Mouse (Mus musculus): Measurements from ENCODE around the gene Ikbip. TPM values are rescaled to one million over a fixed set of nuclear protein-coding genes. Genes with fewer than 3 reads are reported as not detected.

The Ikbip gene
- polyA plus RNA-seq, 1 experiment from 2014 or later: 20.6 TPM

DNA sequence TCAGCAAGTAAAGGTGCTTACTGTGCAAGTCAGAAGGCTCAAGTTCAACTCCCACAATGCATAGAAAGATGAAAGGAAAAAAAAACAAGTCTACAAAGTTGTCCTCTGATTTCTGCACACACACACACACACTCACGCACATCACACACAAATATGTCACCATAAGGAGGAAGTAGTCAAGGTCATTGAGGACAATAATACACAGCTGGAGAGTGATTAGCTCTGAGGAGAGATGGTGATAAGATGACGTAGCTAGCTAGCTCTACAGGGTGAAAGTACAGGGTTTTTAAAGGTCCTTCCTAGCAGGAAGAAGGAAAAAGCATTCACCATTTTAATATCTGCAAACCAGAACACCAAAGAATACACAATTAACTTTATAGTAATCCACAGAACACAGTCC, 44.7 kb downstream of the Ikbip start:
- no peak overlapping the region for H3K27ac ChIP-seq (ENCODE audit: low read depth, low read length)
- no peaks in the 10 kb centered on the region for H3K27me3 ChIP-seq (replicated peaks; ENCODE audit: control insufficient read depth, insufficient read depth, low read length)
- no peaks in the 10 kb centered on the region for H3K36me3 ChIP-seq (ENCODE audit: control insufficient read depth, insufficient read depth, low read length)
- 75% methylated on average over 2 of the region's 2 CpGs for WGBS
- no peak overlapping the region for H3K9ac ChIP-seq (ENCODE audit: low read depth, low read length)
- peaks cover 7% of the 10 kb centered on the region for H3K4me1 ChIP-seq (ENCODE audit: control insufficient read depth, insufficient read depth, low read depth, low read length)
- no peak overlapping the region for H3K4me2 ChIP-seq (ENCODE audit: low read length)
- no peaks in the 10 kb centered on the region for H3K9me3 ChIP-seq (ENCODE audit: control insufficient read depth, low read length)
- H3K4me3 ChIP-seq (ENCODE audit: low read length): no peak overlapping the region
- no peak for ATAC-seq

DNA sequence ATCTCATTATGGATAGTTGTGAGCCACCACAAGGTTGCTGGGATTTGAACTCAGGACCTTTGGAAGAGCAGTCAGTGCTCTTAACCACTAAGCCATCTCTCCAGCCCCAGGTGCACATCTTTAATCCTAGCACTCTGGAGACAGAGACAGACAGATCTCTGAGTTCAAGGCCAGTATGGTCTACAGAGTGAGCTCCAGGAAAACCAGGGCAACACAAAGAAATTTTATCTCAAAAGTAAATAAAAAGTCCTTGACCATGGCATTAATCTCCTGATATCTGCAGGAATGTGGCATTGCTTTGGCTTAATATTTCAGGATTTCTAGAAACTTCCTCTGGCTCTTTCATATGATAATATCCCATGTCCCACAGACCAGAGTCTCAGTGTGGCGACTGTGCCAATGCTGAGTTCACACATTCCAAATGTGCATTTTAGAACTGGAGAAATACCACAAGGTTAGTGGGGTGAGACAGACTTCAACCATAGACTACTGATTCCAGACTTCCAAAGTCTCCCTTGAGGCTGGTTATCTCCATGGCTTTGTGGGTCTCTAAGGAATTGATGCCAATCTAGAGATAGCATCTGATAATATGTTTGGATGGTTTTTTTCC, 45.9 kb downstream of the Ikbip start:
- H3K36me3 ChIP-seq (ENCODE audit: control insufficient read depth, insufficient read depth, low read length): no peaks in the 10 kb centered on the region
- H3K4me1 ChIP-seq (ENCODE audit: control insufficient read depth, insufficient read depth, low read depth, low read length): peaks cover 2% of the 10 kb centered on the region; the same call in 1 of the 2 replicates
- H3K4me2 ChIP-seq (ENCODE audit: low read length): no peak overlapping the region
- H3K27me3 ChIP-seq (replicated peaks; ENCODE audit: control insufficient read depth, insufficient read depth, low read length): no peaks in the 10 kb centered on the region
- H3K4me3 ChIP-seq (ENCODE audit: low read length): no peak overlapping the region
- WGBS: 68% methylated on average over 1 of the region's 1 CpGs
- no peaks in the 10 kb centered on the region for H3K9me3 ChIP-seq (ENCODE audit: control insufficient read depth, low read length)
- no peak for ATAC-seq
- no peak overlapping the region for H3K9ac ChIP-seq (ENCODE audit: low read depth, low read length)
- H3K27ac ChIP-seq (ENCODE audit: low read depth, low read length): no peak overlapping the region

DNA sequence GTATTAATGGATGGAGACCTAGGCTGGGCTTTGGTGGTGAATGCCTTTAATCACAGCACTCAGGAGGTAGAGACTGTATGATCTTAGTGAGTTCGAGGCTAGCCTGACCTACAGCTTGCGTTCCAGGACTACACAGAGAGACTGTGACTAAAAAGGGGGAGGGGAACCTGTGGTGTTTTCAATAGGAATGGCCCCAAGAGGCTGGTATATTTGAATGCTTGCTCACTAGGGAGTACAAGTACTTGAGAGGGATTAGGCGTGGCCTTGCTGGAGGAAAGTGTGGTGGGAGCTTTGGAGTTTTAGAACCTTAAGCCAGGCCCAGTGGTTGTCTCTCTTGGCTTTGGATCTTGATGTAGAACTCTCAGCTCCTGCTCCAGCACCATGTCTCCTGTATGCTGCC, 48.1 kb downstream of the Ikbip start:
- Histone ChIP-seq H3K4me1 (ENCODE audit: control insufficient read depth, insufficient read depth, low read depth, low read length) (no peaks in the 10 kb centered on the region), H3K4me3 (ENCODE audit: low read length) (no peak overlapping the region), H3K27ac (ENCODE audit: low read depth, low read length) (no peak overlapping the region), H3K9ac (ENCODE audit: low read depth, low read length) (no peak overlapping the region), H3K36me3 (ENCODE audit: control insufficient read depth, insufficient read depth, low read length) (no peaks in the 10 kb centered on the region), H3K9me3 (ENCODE audit: control insufficient read depth, low read length) (no peaks in the 10 kb centered on the region), H3K4me2 (ENCODE audit: low read length) (no peak overlapping the region), H3K27me3 (replicated peaks; ENCODE audit: control insufficient read depth, insufficient read depth, low read length) (no peaks in the 10 kb centered on the region)
- no peak for ATAC-seq
- WGBS: 89% methylated on average over 3 of the region's 3 CpGs

DNA sequence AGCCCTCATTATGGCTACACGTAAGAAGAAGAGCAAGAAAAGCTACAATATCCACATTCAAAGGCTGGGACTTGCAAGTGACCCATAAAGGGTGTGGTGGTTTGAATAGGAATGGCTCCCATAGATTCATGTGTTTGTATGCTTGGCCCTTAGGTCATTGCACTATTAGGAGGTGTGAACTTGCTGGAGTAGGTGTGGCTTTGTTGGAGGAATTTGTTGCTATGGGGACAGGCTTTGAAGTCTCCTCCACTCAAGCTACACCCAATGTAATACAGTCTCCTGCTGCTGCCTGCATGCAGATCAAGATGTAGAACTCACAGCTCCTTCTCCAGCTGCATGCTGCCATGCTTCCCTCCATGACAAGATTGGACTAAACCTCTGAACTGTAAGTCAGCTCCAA, 48.8 kb downstream of the Ikbip start:
- no peak overlapping the region for H3K9ac ChIP-seq (ENCODE audit: low read depth, low read length)
- WGBS: 92% methylated on average over 1 of the region's 1 CpGs
- H3K27me3 ChIP-seq (replicated peaks; ENCODE audit: control insufficient read depth, insufficient read depth, low read length): no peaks in the 10 kb centered on the region
- ATAC-seq: no peak
- no peak overlapping the region for H3K27ac ChIP-seq (ENCODE audit: low read depth, low read length)
- H3K36me3 ChIP-seq (ENCODE audit: control insufficient read depth, insufficient read depth, low read length): no peaks in the 10 kb centered on the region
- no peak overlapping the region for H3K4me3 ChIP-seq (ENCODE audit: low read length)
- no peaks in the 10 kb centered on the region for H3K4me1 ChIP-seq (ENCODE audit: control insufficient read depth, insufficient read depth, low read depth, low read length)
- H3K4me2 ChIP-seq (ENCODE audit: low read length): no peak overlapping the region
- no peaks in the 10 kb centered on the region for H3K9me3 ChIP-seq (ENCODE audit: control insufficient read depth, low read length)

DNA sequence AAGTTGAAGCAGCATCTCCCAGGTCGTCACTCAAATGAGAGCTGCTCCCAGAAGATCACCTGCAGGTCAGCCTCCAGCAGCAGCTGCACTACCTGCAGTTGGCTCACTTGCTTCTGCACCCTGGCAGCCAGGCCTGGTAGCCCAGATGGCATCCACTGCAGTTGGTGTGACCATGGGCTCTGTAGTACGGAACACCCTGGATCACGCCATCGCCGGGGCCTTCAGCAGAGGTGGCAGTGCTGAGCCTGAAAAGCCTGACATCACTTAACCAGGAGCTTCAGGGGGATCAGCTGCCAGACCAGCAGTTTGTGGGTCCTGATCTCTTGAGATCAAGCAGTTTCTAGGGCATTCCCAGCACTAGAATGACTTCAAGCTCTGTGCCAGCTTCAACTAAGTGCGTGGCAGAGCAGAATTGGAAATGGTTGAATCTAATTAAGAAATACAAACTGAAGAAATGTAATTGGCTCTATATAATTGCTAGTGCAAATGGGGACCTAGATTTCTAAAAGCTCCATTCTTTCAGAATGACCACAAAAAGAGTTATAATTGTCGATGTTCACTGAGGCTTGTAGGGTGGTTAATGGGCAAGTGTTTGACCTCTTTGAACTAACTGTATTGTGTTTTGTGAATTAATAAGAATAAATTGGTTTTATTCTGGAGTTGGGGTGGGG, 52.7 kb downstream of the Ikbip start:
- H3K4me3 ChIP-seq (ENCODE audit: low read length): no peak overlapping the region
- no peak overlapping the region for H3K27ac ChIP-seq (ENCODE audit: low read depth, low read length)
- H3K27me3 ChIP-seq (replicated peaks; ENCODE audit: control insufficient read depth, insufficient read depth, low read length): no peaks in the 10 kb centered on the region
- H3K9ac ChIP-seq (ENCODE audit: low read depth, low read length): no peak overlapping the region
- H3K4me1 ChIP-seq (ENCODE audit: control insufficient read depth, insufficient read depth, low read depth, low read length): no peaks in the 10 kb centered on the region
- H3K4me2 ChIP-seq (ENCODE audit: low read length): no peak overlapping the region
- no peaks in the 10 kb centered on the region for H3K9me3 ChIP-seq (ENCODE audit: control insufficient read depth, low read length)
- no peaks in the 10 kb centered on the region for H3K36me3 ChIP-seq (ENCODE audit: control insufficient read depth, insufficient read depth, low read length)
- 78% methylated on average over 7 of the region's 7 CpGs for WGBS
- no peak for ATAC-seq

DNA sequence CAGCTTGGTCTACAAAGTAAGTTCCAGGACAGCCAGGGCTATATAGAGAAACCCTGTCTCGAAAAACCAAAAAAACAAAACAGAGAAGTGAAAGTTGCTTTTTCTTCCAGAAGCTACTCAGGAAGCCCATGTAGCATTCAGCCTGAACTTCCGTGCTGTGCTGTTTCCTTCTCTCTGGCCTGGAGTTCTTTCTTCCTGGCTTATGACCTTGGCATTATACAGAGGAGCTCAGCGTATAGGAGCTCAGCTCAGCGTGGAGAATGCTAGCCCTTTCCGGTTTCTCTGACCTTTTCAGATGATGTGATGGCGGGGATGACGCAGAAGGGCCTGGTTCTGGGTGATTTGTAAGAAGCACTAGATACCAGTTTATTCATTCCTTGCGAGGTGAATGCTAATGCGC, 54.7 kb downstream of the Ikbip start:
- no peak overlapping the region for H3K27ac ChIP-seq (ENCODE audit: low read depth, low read length)
- no peaks in the 10 kb centered on the region for H3K36me3 ChIP-seq (ENCODE audit: control insufficient read depth, insufficient read depth, low read length)
- no peak overlapping the region for H3K4me3 ChIP-seq (ENCODE audit: low read length)
- 58% methylated on average over 9 of the region's 9 CpGs for WGBS
- H3K9me3 ChIP-seq (ENCODE audit: control insufficient read depth, low read length): no peaks in the 10 kb centered on the region
- H3K9ac ChIP-seq (ENCODE audit: low read depth, low read length): no peak overlapping the region
- no peaks in the 10 kb centered on the region for H3K4me1 ChIP-seq (ENCODE audit: control insufficient read depth, insufficient read depth, low read depth, low read length)
- no peak for ATAC-seq
- H3K27me3 ChIP-seq (replicated peaks; ENCODE audit: control insufficient read depth, insufficient read depth, low read length): no peaks in the 10 kb centered on the region
- no peak overlapping the region for H3K4me2 ChIP-seq (ENCODE audit: low read length)

DNA sequence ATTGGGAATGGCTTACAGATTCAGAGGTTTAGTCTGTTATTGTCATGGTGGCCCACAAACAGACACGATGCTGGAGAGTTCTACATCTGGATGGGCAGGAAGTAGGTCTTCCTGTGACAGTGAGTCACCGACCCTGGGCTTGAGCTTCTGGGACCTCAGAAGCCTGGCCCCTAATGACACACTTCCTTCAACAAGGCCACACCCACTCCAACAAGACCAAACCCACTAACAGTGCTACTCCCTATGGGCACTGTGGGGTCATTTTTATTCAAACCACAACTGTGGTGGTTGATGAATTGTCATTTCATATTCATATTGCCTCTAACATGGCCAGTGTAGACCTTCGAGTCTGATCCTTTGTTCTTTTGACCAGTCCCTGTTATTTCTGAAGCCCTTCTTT, 55.6 kb downstream of the Ikbip start:
- H3K36me3 ChIP-seq (ENCODE audit: control insufficient read depth, insufficient read depth, low read length): no peaks in the 10 kb centered on the region
- WGBS: 88% methylated on average over 3 of the region's 3 CpGs
- no peak for ATAC-seq
- H3K4me1 ChIP-seq (ENCODE audit: control insufficient read depth, insufficient read depth, low read depth, low read length): no peaks in the 10 kb centered on the region
- no peak overlapping the region for H3K27ac ChIP-seq (ENCODE audit: low read depth, low read length)
- no peak overlapping the region for H3K4me2 ChIP-seq (ENCODE audit: low read length)
- no peak overlapping the region for H3K9ac ChIP-seq (ENCODE audit: low read depth, low read length)
- no peaks in the 10 kb centered on the region for H3K27me3 ChIP-seq (replicated peaks; ENCODE audit: control insufficient read depth, insufficient read depth, low read length)
- H3K9me3 ChIP-seq (ENCODE audit: control insufficient read depth, low read length): no peaks in the 10 kb centered on the region
- H3K4me3 ChIP-seq (ENCODE audit: low read length): no peak overlapping the region

DNA sequence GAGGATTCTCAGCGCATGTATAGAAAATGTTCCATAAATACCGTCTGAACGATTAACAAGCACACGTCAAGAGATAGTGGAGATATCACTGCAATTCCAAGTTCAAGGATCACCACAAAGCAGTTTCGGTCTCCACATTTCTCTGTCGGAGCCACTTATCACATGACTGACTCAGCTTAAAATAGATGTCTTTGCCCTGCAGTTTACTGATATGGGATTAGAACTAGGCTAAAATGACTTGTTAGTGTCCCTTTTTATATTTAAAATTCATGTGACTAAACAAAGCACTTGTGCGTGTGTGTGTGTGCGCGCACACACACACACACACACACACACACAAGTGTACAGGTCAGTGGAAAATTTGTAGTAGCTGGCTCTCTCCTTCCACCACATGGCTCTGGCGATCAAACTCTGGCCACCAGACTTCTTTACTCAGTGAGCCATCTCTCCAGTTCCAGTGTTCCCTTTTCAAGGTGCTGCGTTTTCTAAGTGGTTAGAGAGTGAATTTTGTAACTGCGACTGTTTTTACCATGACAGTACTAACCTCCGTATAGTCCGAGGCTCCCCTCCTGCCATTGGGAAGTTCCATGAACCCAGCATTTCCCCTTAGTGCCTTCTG, 56.5 kb downstream of the Ikbip start:
- Histone ChIP-seq H3K4me1 (ENCODE audit: control insufficient read depth, insufficient read depth, low read depth, low read length) (no peaks in the 10 kb centered on the region), H3K9me3 (ENCODE audit: control insufficient read depth, low read length) (no peaks in the 10 kb centered on the region), H3K27me3 (replicated peaks; ENCODE audit: control insufficient read depth, insufficient read depth, low read length) (no peaks in the 10 kb centered on the region), H3K9ac (ENCODE audit: low read depth, low read length) (no peak overlapping the region), H3K36me3 (ENCODE audit: control insufficient read depth, insufficient read depth, low read length) (no peaks in the 10 kb centered on the region), H3K27ac (ENCODE audit: low read depth, low read length) (no peak overlapping the region), H3K4me2 (ENCODE audit: low read length) (no peak overlapping the region), H3K4me3 (ENCODE audit: low read length) (no peak overlapping the region)
- 92% methylated on average over 14 of the region's 14 CpGs for WGBS
- no peak for ATAC-seq

DNA sequence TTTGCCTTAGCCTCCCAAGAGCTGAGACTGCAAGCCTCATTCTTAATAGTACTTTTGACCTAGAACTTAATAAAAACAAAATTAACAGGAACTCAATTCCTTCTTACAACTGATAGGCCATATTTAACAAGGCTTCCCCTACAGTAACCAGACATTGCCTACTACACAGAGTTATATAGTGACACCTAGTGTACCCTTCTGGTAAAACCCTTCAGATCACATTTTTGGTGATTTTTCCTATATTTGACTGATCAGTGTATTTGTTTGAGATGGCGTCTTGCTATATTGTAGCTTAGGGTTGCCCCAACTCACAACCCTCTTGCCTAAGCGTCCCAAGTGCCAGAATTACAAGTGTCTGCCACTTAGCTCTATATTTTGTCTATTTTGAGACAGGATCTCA, 58.8 kb downstream of the Ikbip start:
- WGBS: 31% methylated on average over 2 of the region's 2 CpGs
- peaks cover 11% of the 10 kb centered on the region for H3K36me3 ChIP-seq (ENCODE audit: control insufficient read depth, insufficient read depth, low read length)
- H3K4me2 ChIP-seq (ENCODE audit: low read length): no peak overlapping the region
- no peak overlapping the region for H3K27ac ChIP-seq (ENCODE audit: low read depth, low read length)
- H3K27me3 ChIP-seq (replicated peaks; ENCODE audit: control insufficient read depth, insufficient read depth, low read length): no peaks in the 10 kb centered on the region
- H3K9me3 ChIP-seq (ENCODE audit: control insufficient read depth, low read length): no peaks in the 10 kb centered on the region
- no peak overlapping the region for H3K9ac ChIP-seq (ENCODE audit: low read depth, low read length)
- H3K4me1 ChIP-seq (ENCODE audit: control insufficient read depth, insufficient read depth, low read depth, low read length): no peaks in the 10 kb centered on the region
- H3K4me3 ChIP-seq (ENCODE audit: low read length): no peak overlapping the region
- peak; percentile 34; the same call in 1 of the 2 replicates for ATAC-seq
